Mouse (Mus musculus): Measurements from ENCODE around the gene Prdm16.

Prdm16 gene

GRCm38 (mm10) chr4:154418993-154419392 lies 217.7 kb downstream of the Prdm16 start:
- DNase-seq (ENCODE audit: low spot score) = no peak

- no peak for DNase-seq (ENCODE audit: low spot score)
These were observed 218.3 kb downstream of the Prdm16 start for GRCm38 (mm10) chr4:154418327-154418744.

- DNase-seq (ENCODE audit: low spot score) = no peak
These were observed 219.9 kb downstream of the Prdm16 start for GRCm38 (mm10) chr4:154416728-154417127.

- no peak for DNase-seq (ENCODE audit: low spot score)
These were observed 221.8 kb downstream of the Prdm16 start for GRCm38 (mm10) chr4:154414885-154415284.

- no peak for DNase-seq (ENCODE audit: low spot score)
These were observed 226.1 kb downstream of the Prdm16 start for GRCm38 (mm10) chr4:154410559-154410958.

GRCm38 (mm10) chr4:154409841-154410240 lies 226.8 kb downstream of the Prdm16 start:
- no peak for DNase-seq (ENCODE audit: low spot score)

GRCm38 (mm10) chr4:154409237-154409721 lies 227.4 kb downstream of the Prdm16 start:
- DNase-seq (ENCODE audit: low spot score) = no peak

- DNase-seq (ENCODE audit: low spot score) = no peak
These were observed 233.7 kb downstream of the Prdm16 start for GRCm38 (mm10) chr4:154402948-154403347.

GRCm38 (mm10) chr4:154401982-154402932 lies 234.4 kb downstream of the Prdm16 start:
- no peak for DNase-seq (ENCODE audit: low spot score)

- DNase-seq (ENCODE audit: low spot score) = no peak
These were observed 235.3 kb downstream of the Prdm16 start for GRCm38 (mm10) chr4:154401379-154401778.

GRCm38 (mm10) chr4:154400256-154401171 lies 236.2 kb downstream of the Prdm16 start:
- DNase-seq (ENCODE audit: low spot score) = no peak

GRCm38 (mm10) chr4:154399634-154400033 lies 237.0 kb downstream of the Prdm16 start:
- DNase-seq (ENCODE audit: low spot score) = no peak

- DNase-seq (ENCODE audit: low spot score) = no peak
These were observed 239.9 kb downstream of the Prdm16 start for GRCm38 (mm10) chr4:154396652-154397301.

- DNase-seq (ENCODE audit: low spot score) = no peak
These were observed 242.4 kb downstream of the Prdm16 start for GRCm38 (mm10) chr4:154394123-154394722.

- no peak for DNase-seq (ENCODE audit: low spot score)
These were observed 243.2 kb downstream of the Prdm16 start for GRCm38 (mm10) chr4:154393196-154394122.

- no peak for DNase-seq (ENCODE audit: low spot score)
These were observed 244.0 kb downstream of the Prdm16 start for GRCm38 (mm10) chr4:154392641-154393040.

- no peak for DNase-seq (ENCODE audit: low spot score)
These were observed 246.2 kb downstream of the Prdm16 start for GRCm38 (mm10) chr4:154390333-154391080.

GRCm38 (mm10) chr4:154389641-154390040 lies 247.0 kb downstream of the Prdm16 start:
- no peak for DNase-seq (ENCODE audit: low spot score)

GRCm38 (mm10) chr4:154386810-154387209 lies 249.9 kb downstream of the Prdm16 start:
- no peak for DNase-seq (ENCODE audit: low spot score)

GRCm38 (mm10) chr4:154385918-154386317 lies 250.8 kb downstream of the Prdm16 start:
- DNase-seq (ENCODE audit: low spot score) = no peak

All from spleen, adult 12 weeks (tissue).